Mouse (Mus musculus) cerebellum, adult 2 months (tissue): Measurements from ENCODE around the gene Tnrc6a. TPM values are rescaled to one million over a fixed set of nuclear protein-coding genes. Genes with fewer than 3 reads are reported as not detected.

Experiments used
- DNase-seq, 2 experiments: peaks; one replicate each; pipeline ENCODE4 v3.0.0; 2021
- H3K27ac ChIP-seq: fragments of 200-500 bp; 2 replicates; pipeline ENCODE4 v1.5.1; 2012; ENCODE audit warnings: low read length, control low read depth, inconsistent platforms; ENCODE audit not compliant: insufficient read depth
- H3K27me3 ChIP-seq: fragments of 200-500 bp; 2 replicates; pipeline ENCODE4 v1.6.1; 2012; ENCODE audit warnings: inconsistent platforms, mild to moderate bottlenecking, low read length, moderate library complexity; ENCODE audit not compliant: control insufficient read depth, insufficient read depth
- H3K4me1 ChIP-seq: fragments of 200-500 bp; 2 replicates; pipeline ENCODE4 v1.6.1; 2011; ENCODE audit warnings: low read length; ENCODE audit not compliant: control insufficient read depth, insufficient read depth
- H3K4me3 ChIP-seq: fragments of 200-500 bp; replicated peaks from 2 replicates; pipeline ENCODE3; 2011; ENCODE audit warnings: mild to moderate bottlenecking, low read depth, low read length, control low read depth; ENCODE audit not compliant: insufficient read depth
- CTCF ChIP-seq: fragments of 200-500 bp; IDR thresholded peaks from 2 replicates; pipeline ENCODE4 v1.5.1; 2011; ENCODE audit warnings: low read depth, mild to moderate bottlenecking, control low read depth, low read length, moderate library complexity, borderline replicate concordance; ENCODE audit not compliant: insufficient read depth
- POLR2A ChIP-seq: fragments of 200-500 bp; IDR thresholded peaks from 2 replicates; pipeline ENCODE4 v1.6.1; 2011; ENCODE audit warnings: low read length, control low read depth, borderline replicate concordance; ENCODE audit not compliant: insufficient read depth
- WGBS: fragments of 180-500 bp; shearing (Covaris S2); methylation state at CpG from one replicate; pipeline ENCODE4 v1.1.7; 2018; 5-methylcytosine and 5-hydroxymethylcytosine counted together
- polyA plus RNA-seq: library from polyadenylated mRNA; depleted of rRNA; stranded (reverse); fragments of >200 nt; gene quantifications from 2 replicates; pipeline ENCODE4 v1.2.3, GENCODE M21; 2012; rRNA removed

Tnrc6a gene
- polyA plus RNA-seq, 1 experiment: 91.0 TPM

DNA sequence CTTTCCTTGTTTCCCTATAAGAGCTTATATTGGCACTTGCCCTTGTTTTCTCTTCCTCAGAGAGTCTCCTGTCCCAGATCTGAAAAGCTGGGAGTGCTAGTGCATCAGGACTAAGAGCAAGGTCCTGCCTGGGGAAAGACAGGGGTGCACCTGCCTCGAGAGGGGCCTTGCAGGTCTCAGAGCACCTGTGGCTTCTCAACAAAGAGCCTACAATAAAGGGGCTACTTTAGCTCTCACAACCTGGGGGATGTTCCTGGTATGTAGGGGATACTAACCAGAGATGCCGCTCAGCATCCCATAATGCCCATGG lies 96.9 kb downstream of the Tnrc6a start:
- no peaks in the 10 kb centered on the region for H3K4me1 ChIP-seq
- H3K4me3 ChIP-seq: no peak overlapping the region
- WGBS: 75% methylated on average over 2 of the region's 2 CpGs
- DNase-seq: no peak
- peak overlapping the region; percentile 50; the same call in 1 of the 2 replicates for H3K27ac ChIP-seq
- TF ChIP-seq CTCF (no peak), POLR2A (no peak)
- H3K27me3 ChIP-seq: no peaks in the 10 kb centered on the region

DNA sequence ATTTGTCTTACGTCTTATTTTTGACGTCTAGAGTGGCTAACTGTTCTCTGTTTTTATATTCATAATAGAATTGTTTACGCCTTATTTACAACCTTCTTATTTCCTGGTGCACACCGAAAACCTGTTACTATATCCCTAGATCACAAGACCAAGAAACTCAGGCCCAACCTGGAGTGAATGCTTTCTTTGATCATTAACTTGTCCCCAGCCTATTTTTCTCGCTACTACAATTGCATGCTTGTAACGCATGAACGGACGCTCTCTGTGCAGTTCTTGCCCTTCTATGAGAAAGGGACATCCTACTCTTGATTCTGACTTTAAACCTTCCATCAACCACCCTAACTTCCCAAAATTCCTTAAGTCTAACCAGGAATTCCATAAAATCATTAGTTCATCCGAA lies 100.4 kb downstream of the Tnrc6a start:
- Histone ChIP-seq H3K27me3 (no peaks in the 10 kb centered on the region), H3K4me3 (no peak overlapping the region), H3K4me1 (no peaks in the 10 kb centered on the region), H3K27ac (no peak overlapping the region)
- no peak for DNase-seq
- TF ChIP-seq POLR2A (no peak), CTCF (no peak)
- WGBS: 80% methylated on average over 9 of the region's 9 CpGs

DNA sequence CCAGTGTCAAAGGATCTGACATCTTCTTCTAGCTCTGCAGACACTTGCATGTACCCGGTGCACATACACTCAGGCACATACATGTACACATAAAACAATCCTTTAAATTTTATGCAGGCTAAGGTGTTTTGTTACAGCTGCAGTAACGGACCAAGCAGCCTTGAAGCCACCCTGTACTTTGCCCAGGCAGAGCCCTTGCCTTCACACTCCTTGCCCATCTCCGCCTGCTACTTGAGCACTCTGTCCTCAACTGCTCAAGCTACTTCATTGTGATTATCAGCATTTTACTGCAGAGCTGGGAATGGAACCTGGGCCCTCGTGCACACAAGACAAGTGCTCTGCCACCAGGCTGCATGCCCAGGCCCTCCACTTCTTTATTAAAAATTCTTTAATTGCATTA lies 101.5 kb downstream of the Tnrc6a start:
- H3K4me1 ChIP-seq: no peaks in the 10 kb centered on the region
- no peak for DNase-seq
- 90% methylated on average over 4 of the region's 4 CpGs for WGBS
- H3K27ac ChIP-seq: no peak overlapping the region
- TF ChIP-seq POLR2A (no peak), CTCF (no peak)
- H3K27me3 ChIP-seq: no peaks in the 10 kb centered on the region
- no peak overlapping the region for H3K4me3 ChIP-seq

DNA sequence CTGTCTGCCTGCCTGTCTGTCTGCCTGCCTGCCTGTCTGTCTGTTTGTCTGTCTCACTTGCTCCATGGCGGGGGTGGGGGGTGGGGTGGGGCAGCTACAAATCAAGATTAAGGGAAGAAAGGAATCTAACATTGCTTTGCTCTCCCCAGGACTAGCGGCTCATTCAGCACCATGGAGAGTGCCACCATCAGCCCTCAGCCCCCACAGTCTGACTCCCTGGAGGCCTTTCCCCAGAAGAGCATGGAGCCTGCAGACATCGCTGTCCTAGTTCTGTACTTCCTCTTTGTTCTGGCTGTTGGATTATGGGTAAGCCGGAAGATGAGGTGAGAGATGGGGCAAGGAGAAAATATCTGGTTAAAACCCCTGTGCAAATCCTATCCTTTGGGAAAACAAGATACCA lies 111.8 kb downstream of the Tnrc6a start:
- no peak overlapping the region for H3K27ac ChIP-seq
- H3K4me3 ChIP-seq: no peak overlapping the region
- H3K4me1 ChIP-seq: no peaks in the 10 kb centered on the region
- TF ChIP-seq CTCF: no peak
- no peak for TF ChIP-seq POLR2A
- 39% methylated on average over 4 of the region's 4 CpGs for WGBS
- DNase-seq: no peak
- no peaks in the 10 kb centered on the region for H3K27me3 ChIP-seq

DNA sequence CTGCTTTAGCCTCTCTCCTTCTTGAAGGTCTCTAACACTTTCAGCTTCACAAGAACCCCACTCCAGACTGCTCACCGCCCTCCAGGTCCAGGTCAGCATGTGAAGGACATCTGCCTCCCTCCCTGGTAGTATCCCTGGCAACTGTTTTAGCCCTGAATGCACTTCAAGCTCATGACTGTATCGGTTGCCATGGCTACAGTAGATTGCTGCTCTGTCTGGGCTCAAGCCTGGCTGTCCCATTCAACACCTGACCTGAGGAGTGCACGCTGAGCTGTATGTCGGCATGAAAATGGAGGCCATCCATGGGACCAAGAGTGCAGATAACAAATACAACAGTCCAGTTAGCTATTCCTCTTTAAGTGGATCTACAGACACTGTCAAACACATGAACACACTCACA lies 114.9 kb downstream of the Tnrc6a start:
- DNase-seq: no peak
- TF ChIP-seq CTCF (no peak), POLR2A (no peak)
- no peaks in the 10 kb centered on the region for H3K27me3 ChIP-seq
- H3K27ac ChIP-seq: no peak overlapping the region
- no peaks in the 10 kb centered on the region for H3K4me1 ChIP-seq
- no peak overlapping the region for H3K4me3 ChIP-seq
- 30% methylated on average over 4 of the region's 4 CpGs for WGBS

DNA sequence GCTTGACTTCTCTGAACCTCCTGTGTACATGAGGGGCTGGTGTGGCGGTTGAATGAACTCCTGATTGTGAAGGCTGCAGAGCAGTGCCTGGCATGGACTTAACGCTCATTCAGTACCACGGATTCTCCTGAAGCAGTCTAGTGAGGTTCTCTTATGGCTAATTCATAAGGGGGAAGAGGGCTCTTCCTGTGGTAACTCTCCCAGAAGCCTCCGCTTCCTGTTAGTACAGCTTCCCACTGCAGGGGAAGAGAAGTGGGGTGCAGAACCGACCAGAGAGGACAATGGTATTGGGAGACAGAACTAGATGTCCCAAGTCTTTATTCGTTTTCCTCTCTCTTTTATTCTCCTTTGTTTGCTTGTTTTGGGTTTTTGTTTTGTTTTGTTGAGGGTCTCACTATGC lies 116.4 kb downstream of the Tnrc6a start:
- Histone ChIP-seq H3K4me1 (no peaks in the 10 kb centered on the region), H3K4me3 (no peak overlapping the region), H3K27ac (no peak overlapping the region), H3K27me3 (no peaks in the 10 kb centered on the region)
- no peak for TF ChIP-seq CTCF
- TF ChIP-seq POLR2A: no peak
- 77% methylated on average over 6 of the region's 6 CpGs for WGBS
- DNase-seq: no peak

DNA sequence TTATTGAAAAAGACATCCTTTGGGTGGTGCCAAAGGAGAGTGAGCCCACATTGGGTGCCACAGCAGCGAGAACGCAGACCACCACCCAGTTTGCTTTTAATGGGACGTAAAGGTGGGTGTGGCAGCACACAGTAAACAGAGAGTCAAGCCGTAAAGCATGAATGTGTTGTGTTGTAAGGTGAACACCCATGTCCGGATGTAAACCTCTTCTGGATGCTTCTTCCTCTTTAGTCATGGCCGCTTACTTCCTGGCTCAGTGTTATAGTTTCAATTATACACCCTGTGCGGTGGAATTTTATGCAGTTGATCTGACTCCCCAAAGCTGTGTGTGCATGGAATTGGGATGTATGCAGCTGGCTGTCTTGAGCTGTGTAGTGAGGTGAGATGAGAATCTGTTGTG lies 118.6 kb downstream of the Tnrc6a start:
- TF ChIP-seq CTCF: no peak
- TF ChIP-seq POLR2A: no peak
- no peak overlapping the region for H3K4me3 ChIP-seq
- H3K27me3 ChIP-seq: no peaks in the 10 kb centered on the region
- 92% methylated on average over 7 of the region's 7 CpGs for WGBS
- no peaks in the 10 kb centered on the region for H3K4me1 ChIP-seq
- H3K27ac ChIP-seq: no peak overlapping the region
- DNase-seq: no peak

DNA sequence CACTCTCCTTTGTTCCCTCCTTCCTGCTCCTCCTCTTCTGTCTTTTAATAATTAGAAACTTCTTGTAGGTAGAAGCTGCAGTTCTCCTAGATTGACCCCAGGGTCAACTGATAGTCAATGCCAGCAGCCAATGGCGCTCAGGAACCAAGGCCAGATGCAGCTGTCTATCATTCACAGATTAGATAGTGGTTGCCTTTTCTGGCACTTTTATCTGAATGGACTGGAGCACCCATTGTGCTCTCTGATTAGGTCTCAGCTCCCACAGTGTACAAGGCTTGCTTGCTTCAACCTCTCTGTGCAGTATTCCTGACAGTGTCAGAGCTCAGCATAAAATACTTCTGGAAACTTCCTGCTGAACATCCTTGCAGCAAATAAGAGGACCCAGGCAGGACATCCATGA lies 121.1 kb downstream of the Tnrc6a start:
- DNase-seq: no peak
- Histone ChIP-seq H3K27me3 (no peaks in the 10 kb centered on the region), H3K4me3 (no peak overlapping the region), H3K4me1 (no peaks in the 10 kb centered on the region), H3K27ac (no peak overlapping the region)
- TF ChIP-seq CTCF: no peak
- TF ChIP-seq POLR2A: no peak
- 94% methylated on average over 1 of the region's 1 CpGs for WGBS

Other genes starting within 250 kb of the Tnrc6a start
- gene Rbbp6, start 158.2 kb upstream of the Tnrc6a start, polyA plus RNA-seq: 54.5 and 56.8 TPM in 2 replicates
- 3.1 and 4.6 TPM in 2 replicates for gene Slc5a11, start 90.9 kb downstream of the Tnrc6a start, polyA plus RNA-seq
- 77.0 and 81.3 TPM in 2 replicates for gene Lcmt1, start 245.9 kb downstream of the Tnrc6a start, polyA plus RNA-seq
- gene Arhgap17, start 246.0 kb downstream of the Tnrc6a start, polyA plus RNA-seq: 21.2 and 24.7 TPM in 2 replicates